Mouse (Mus musculus): Measurements from ENCODE around the gene Rnf4.

- TF ChIP-seq CTCF (IDR thresholded peaks at IDR 0.05) (no peak), EP300 (IDR thresholded peaks at IDR 0.05) (no peak)
Observed at GRCm38 (mm10) chr5:34381700-34382099, 45.6 kb downstream of the Rnf4 start.

Data from lung, postnatal 0 days (tissue).